Mouse (Mus musculus): Measurements from ENCODE around the gene Crx.

Gene Crx

DNA sequence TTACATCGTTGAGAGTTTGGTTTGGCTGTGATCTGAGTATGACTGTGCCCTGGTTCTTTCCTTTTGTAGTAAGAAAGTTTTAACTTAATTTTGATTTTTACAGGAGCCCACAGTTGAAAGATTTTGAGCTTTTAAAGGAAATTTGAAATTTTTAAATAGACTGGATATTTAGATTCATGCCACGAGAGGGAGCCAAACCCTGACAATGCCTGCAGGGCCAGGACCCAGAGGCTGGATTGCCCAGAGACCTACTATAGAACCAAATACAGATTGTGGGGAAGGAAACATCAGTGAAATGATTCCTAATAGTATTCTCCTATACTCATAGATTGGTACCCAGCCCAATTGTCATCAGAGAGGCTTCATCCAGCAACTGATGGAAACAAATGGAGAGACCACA is 20.1 kb downstream of the Crx start:
- DNase-seq (ENCODE audit: low spot score) = no peak

- DNase-seq (ENCODE audit: low spot score) = no peak
Measured at GRCm38 (mm10) chr7:15839578-15839977, 40.2 kb downstream of the Crx start, which contains the start of gene Obox6. Gene Obox6 (minus strand): TSS chr7:15839678.

All from spleen, adult 12 weeks (tissue).